Mouse (Mus musculus): ENCODE data around the gene Bcl2a1d.
"Not testable (repeated sequence)": the region's sequence is repeated elsewhere in the genome, so short reads cannot be mapped to it uniquely, and the experiment has no call there.

The Bcl2a1d gene

DNA sequence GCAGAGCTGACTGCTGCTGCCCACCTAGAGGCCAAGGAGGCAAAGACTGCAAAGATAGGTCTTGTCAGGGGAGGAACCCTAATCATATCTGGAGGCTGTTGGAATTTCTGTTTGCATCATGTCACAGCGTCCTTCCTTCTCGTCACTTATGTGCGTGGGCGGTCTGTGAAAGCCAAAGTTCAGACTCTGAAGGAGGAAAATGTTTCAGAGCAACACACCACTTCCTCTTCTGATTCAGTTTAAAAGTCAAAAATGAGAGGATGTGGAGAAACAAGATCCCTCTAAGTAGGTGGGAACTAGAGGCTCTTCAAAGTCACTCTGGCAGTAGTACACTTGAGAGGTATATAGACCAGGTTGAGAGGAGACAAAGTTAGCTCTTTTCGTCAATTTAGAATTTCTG lies at the start of gene Bcl2a1d:
Gene Bcl2a1d, minus strand, starts transcription at position 187 of the 400 bp plus-strand sequence.
- DNase-seq (ENCODE audit: low spot score in 2 of 2), result not testable (repeated sequence)

GRCm38 (mm10) chr9:88770239-88770638 lies 38.5 kb upstream of the Bcl2a1d start:
- DNase-seq (ENCODE audit: low spot score in 2 of 2), result not testable (repeated sequence)

- DNase-seq (ENCODE audit: low spot score in 2 of 2), result not testable (repeated sequence)
Measured at GRCm38 (mm10) chr9:88769470-88769869, 37.8 kb upstream of the Bcl2a1d start.

- not testable (repeated sequence) for DNase-seq (ENCODE audit: low spot score in 2 of 2)
Measured at GRCm38 (mm10) chr9:88746687-88747086, 15.0 kb upstream of the Bcl2a1d start.

- DNase-seq (ENCODE audit: low spot score in 2 of 2), result not testable (repeated sequence)
Measured at GRCm38 (mm10) chr9:88746046-88746445, 14.3 kb upstream of the Bcl2a1d start.

DNA sequence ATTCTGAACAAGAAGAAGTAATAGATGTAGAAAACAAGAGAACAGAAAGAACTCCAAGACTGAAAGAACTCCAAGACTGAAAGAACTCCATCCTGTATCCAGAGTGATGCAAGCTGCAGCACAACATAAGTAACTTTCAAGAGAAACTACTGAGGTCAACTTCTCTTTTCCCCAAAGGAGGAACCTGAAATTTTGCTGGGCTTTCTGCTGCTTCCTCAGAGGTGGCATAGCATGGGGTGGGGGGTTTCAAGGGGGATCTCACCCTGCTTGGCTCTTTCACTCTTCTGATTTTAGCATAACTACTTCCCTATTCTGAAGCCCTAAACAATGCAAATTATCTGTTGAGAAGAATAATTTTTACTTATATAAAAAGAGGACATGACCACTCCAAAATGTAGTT lies 3.6 kb upstream of the Bcl2a1d start:
- DNase-seq (ENCODE audit: low spot score in 2 of 2), result not testable (repeated sequence)

DNA sequence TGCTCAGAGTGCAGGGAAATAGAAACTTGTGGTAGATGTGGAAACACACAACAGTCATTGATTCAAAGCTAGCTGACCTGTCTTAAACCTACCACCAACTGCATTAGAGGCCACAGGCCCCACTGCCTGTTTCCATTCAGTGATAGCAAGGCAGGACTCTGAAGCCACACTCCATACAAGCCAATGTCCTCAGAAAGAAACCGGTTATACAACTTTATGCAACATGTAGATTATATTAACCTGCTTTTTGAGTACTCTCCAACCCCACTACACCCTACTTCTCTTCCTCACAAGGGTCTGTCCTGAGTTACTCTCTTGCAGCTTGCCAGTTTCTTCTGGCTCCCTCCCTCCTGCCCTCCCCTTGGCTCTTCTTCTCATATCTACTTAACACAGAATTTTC lies 1.5 kb upstream of the Bcl2a1d start:
- DNase-seq (ENCODE audit: low spot score in 2 of 2), result not testable (repeated sequence)

GRCm38 (mm10) chr9:88732334-88732733 lies 620 bp upstream of the Bcl2a1d start:
- DNase-seq (ENCODE audit: low spot score in 2 of 2), result not testable (repeated sequence)

- not testable (repeated sequence) for DNase-seq (ENCODE audit: low spot score in 2 of 2)
Measured at GRCm38 (mm10) chr9:88728311-88728710, 3.4 kb downstream of the Bcl2a1d start.

GRCm38 (mm10) chr9:88721628-88722027 lies 10.1 kb downstream of the Bcl2a1d start:
- DNase-seq (ENCODE audit: low spot score in 2 of 2), result not testable (repeated sequence)

GRCm38 (mm10) chr9:88719989-88720537 lies 11.7 kb downstream of the Bcl2a1d start, which contains the start of gene Mthfsl:
Gene Mthfsl (minus strand): TSS chr9:88720296.
- peak in 1 of 2 experiments; percentile 43 for DNase-seq (ENCODE audit: low spot score in 2 of 2)

- DNase-seq (ENCODE audit: low spot score in 2 of 2), result not testable (repeated sequence)
Measured at GRCm38 (mm10) chr9:88719073-88719921, 12.4 kb downstream of the Bcl2a1d start.

DNA sequence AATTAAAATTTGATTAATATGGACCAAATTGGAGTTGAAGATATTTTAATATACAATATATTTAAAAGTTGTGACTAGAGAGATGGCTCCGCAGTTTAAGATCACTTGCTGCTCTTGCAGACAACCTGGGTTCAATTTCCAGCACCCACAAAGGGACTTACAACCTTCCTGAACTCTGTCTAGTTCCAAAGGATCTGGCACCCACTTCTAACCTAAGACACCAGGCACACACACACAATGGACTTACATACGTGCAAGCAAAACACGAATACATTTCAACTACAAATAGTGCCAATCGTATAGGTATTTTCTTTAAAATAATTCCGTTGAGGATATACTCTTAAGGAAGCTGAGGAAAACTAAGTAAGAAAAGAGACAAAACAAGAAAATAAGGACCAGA lies 13.1 kb downstream of the Bcl2a1d start:
- not testable (repeated sequence) for DNase-seq (ENCODE audit: low spot score in 2 of 2)

DNA sequence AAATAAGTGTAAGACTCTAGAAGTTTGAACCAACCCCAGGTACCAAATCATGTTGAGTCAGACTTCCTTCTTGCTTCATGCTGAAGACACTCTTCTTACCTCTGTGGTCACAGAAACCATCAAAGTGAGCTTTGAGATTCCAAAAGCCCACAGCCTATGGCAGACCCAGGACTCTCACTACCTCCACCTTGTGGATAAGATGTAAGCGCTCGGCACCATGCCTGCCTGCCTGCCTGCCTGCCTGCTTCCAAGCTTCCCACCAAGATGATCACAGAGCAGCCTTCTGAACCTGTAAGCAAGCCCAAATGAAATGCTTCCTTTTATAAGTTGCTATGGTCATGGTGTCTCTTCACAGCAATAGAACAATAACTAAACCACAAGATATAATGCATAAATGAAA lies 13.6 kb downstream of the Bcl2a1d start:
- not testable (repeated sequence) for DNase-seq (ENCODE audit: low spot score in 2 of 2)

DNA sequence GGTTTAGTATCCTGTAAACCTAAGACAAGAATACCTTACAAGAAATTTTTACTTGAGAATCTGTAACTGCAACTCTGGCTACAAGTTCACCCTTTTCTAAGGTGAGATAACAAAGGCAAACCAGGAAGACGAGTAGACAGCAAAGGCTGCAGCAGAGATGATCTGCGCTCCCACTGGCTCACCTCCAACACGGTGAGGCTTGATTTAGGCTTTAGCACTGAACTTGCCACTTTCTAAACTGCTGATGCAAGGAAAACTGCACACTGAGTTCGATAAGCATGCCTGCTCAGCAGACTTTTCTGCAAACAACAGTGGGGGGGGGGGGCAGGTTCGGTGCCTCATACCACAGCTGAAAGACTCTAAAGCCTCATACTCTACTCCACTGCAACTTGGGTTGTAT lies 17.2 kb downstream of the Bcl2a1d start:
- DNase-seq (ENCODE audit: low spot score in 2 of 2), result not testable (repeated sequence)

DNA sequence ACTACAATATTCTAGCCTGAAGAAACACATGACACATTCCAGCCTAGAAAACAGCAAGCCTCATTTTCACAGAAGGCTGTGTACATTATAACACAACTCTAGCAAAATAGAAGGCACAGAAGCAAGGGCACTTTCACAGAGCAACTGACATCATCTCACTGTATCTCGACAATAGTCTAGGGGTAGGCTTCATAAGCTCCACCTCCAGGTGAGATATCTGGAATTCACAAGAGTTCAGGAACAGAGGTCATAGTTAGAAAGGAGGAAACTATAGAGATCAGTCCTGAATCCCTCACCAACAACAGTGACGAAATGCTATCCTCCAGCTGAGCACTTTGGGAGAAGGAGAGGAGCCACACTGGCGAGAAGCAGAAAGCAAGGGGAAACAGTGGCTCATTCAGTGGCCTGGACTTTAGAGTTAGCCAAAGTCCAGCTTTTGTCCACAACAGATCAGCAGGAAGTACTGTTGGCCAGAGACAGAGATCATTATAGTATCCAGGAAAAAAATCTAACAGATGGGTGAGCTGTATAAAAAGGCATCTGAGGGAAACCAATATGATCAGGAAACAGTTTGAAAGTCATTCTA lies 19.5 kb downstream of the Bcl2a1d start:
- not testable (repeated sequence) for DNase-seq (ENCODE audit: low spot score in 2 of 2)

DNA sequence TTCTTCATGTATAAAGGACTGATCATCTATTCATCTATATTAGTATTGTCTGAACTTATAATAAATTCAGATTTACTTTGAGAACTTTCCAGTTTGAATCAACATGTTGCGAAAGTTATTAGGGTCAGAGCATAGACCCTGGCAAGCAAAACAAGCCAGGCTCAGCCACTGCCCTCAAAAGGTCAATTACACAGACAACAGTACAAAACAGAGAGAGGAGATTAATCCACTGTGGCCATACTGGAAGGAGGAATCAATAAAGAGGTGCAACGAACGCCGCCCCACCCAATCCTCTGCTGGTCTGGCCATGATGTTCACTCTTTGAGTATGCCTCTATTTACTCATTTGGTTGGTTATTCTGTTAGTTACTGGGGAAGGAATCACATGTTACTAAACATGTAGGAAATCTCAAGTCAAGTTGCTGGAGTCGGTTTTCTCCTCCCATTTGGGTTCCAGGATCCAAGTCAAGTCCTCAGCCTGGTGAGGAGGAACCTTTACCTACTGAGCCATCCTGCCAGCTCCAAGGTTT lies 20.7 kb downstream of the Bcl2a1d start:
- not testable (repeated sequence) for DNase-seq (ENCODE audit: low spot score in 2 of 2)

DNA sequence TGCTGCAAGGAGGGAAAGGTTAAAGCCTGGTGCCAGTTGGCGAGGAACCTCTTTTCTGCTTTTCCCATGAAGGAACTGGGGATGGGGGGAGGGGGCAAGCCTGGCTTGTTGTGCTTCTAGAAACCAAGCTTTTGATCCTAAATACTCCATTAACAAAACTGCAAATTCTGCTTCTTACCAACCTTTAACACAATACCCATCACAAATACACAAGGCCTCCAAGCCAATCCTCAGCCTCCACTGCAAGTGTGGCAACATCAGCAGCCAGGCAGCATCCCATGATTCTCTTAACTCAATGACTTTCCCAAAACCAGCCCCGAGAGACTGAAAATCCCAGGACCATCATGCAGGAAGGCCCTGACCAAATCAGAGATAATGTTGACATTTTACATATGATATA lies 21.3 kb downstream of the Bcl2a1d start:
- not testable (repeated sequence) for DNase-seq (ENCODE audit: low spot score in 2 of 2)

- DNase-seq (ENCODE audit: low spot score in 2 of 2), result not testable (repeated sequence)
Measured at GRCm38 (mm10) chr9:88709794-88710193, 21.9 kb downstream of the Bcl2a1d start.

GRCm38 (mm10) chr9:88709304-88709703 lies 22.4 kb downstream of the Bcl2a1d start:
- DNase-seq (ENCODE audit: low spot score in 2 of 2), result no peak

DNA sequence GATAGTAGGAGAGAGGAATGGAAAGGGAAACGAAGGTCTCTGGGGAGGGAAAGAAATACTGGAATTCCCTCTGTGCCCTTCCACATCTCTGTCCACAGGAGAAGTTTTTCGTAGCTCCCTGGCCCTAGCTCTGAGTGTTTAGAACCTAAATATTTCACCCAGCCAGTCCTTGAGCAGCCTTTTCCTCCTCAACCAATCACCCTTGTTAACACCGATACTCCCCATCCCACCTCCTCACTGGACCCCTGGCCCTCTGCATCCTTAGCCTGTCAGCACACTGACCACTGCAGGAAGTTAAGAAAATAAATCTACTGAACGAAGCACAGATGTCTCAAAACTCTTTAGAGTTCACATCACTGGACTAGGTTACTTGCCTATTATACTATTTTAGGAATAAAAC lies 25.0 kb downstream of the Bcl2a1d start:
- DNase-seq (ENCODE audit: low spot score in 2 of 2), result no peak

DNA sequence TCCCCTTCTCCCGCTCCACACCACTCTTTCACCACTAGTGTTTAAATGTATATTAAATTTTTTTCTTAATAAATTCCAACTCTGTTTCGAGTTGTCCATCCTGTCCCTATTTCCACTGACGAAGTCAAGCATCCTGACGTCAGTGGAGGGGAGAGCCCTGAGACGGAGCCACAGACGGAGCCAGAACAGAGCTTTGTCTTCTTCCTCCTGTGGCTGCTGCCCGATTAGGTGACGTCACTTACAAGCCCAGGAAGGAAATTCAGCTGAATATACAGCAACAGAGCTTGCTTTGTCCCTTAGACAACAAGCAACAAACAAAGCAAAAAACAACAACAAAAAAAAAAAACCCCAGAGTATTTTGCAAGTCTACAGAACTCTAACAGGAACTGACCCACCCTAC lies 26.6 kb downstream of the Bcl2a1d start:
- DNase-seq (ENCODE audit: low spot score in 2 of 2), result not testable (repeated sequence)

All from frontal cortex, postnatal 14 days (tissue).